Mouse (Mus musculus) hindlimb bud, embryonic 11.5 days (tissue): ENCODE measurements around the gene Usp2.

ENCODE experiments used
- DNase-seq: peaks from one replicate; pipeline ENCODE4 v3.0.0-alpha.2; 2012; ENCODE audit warnings: low read depth, low spot score; ENCODE audit errors: extremely low spot score

Usp2 gene

GRCm38 (mm10) chr9:44045884-44046272 lies 20.9 kb upstream of the Usp2 start:
- no peak for DNase-seq

DNA sequence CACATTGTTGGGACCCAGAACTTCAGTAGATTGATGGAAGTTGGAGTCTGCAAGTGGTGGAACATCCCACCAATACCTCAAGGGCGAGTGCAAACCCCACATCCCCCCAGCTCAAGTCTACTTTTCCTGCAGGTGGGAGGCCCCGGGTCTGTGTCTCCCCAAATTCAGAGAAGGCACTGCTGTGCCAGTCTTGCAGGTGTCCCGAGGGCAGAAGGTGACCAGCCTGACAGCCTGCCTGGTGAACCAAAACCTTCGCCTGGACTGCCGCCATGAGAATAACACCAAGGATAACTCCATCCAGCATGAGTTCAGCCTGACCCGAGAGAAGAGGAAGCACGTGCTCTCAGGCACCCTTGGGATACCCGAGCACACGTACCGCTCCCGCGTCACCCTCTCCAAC lies 20.4 kb upstream of the Usp2 start:
- no peak for DNase-seq

GRCm38 (mm10) chr9:44047071-44047470 lies 19.8 kb upstream of the Usp2 start:
- no peak for DNase-seq

- no peak for DNase-seq
These were observed 19.0 kb upstream of the Usp2 start for GRCm38 (mm10) chr9:44047571-44048490.

GRCm38 (mm10) chr9:44048541-44049380 lies 18.1 kb upstream of the Usp2 start:
- DNase-seq: no peak

GRCm38 (mm10) chr9:44049381-44050165 lies 17.2 kb upstream of the Usp2 start:
- DNase-seq: no peak

GRCm38 (mm10) chr9:44052855-44053254 lies 14.0 kb upstream of the Usp2 start:
- DNase-seq: no peak

GRCm38 (mm10) chr9:44053936-44054335 lies 12.9 kb upstream of the Usp2 start:
- no peak for DNase-seq

- DNase-seq: no peak
These were observed 8.2 kb upstream of the Usp2 start for GRCm38 (mm10) chr9:44058606-44059005.

GRCm38 (mm10) chr9:44065177-44065576 lies 1.6 kb upstream of the Usp2 start:
- DNase-seq: no peak

DNA sequence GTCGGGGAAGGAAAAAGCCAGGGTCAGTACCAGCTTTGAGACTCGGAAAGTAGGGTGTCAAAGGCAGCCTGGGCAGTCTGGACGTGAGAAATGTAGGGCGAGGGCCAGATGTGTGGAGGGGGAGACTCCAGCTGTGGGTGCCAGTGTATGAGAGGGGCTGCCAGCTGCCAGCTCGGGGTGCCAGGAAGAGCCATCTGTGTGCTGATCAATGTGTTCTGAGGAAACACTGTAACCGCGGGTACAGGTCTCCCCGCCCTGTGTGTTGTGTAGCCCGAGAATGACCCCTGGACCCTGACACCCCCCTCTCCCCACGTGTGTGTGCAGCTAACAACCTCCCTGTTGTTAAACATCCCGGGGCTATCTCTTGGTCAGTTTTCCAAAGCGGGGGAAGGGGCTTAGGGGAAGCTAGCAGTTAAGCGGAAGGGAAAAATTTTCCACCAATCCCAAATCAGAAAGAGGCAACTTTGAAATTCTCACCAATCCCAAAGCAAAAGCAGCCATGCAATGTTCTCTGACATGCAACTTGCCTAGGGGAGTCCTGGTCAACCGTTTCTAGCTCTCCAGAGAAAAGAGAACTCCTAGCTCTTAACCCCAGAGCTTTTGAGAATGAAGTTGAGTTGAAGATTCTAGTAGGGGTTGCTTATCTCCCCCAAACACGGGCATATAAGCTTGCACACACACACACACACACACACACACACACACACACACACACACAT lies 579 bp downstream of the Usp2 start:
- DNase-seq: no peak

DNA sequence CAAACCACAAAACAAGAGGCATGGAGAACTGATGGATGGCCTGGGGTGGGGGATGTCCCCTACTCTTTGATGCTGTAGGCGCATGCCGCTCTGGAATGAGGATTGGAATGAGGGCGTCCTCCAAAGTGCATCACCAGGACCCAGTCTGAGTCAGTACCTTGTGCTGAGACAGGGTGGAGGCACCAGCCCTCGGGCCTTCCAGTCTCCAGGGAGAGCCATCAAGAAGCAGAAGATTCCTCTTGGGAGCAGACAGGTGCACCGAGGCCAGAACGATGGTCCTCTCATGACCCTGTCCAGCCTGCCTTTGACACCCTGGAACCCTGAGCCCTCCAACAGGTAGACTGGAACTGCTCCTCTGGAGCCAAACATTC lies 1.1 kb downstream of the Usp2 start:
- DNase-seq: no peak

DNA sequence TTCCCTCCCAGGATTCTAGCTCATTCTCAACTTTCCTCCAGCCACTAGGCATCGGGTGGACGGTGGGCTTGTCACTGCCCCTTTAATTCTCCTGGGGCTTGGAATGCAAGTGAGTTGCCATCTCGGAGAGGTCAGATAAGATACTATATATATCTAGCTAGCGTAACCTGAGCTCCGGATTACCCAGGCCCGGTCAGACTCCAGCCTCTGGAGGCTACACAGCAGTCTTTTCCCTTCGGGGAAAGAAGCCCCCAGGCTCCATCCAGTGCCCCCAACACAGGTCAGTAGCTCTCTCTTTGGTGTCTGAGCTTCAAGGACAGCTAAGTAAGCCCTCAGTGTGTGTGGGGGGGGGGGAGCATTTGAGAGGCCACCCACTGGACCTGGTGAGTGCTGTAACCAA lies 2.4 kb downstream of the Usp2 start:
- DNase-seq: no peak

- DNase-seq: no peak
These were observed 3.5 kb downstream of the Usp2 start for GRCm38 (mm10) chr9:44070113-44070843.

- DNase-seq: no peak
These were observed 4.0 kb downstream of the Usp2 start for GRCm38 (mm10) chr9:44070844-44071231.

DNA sequence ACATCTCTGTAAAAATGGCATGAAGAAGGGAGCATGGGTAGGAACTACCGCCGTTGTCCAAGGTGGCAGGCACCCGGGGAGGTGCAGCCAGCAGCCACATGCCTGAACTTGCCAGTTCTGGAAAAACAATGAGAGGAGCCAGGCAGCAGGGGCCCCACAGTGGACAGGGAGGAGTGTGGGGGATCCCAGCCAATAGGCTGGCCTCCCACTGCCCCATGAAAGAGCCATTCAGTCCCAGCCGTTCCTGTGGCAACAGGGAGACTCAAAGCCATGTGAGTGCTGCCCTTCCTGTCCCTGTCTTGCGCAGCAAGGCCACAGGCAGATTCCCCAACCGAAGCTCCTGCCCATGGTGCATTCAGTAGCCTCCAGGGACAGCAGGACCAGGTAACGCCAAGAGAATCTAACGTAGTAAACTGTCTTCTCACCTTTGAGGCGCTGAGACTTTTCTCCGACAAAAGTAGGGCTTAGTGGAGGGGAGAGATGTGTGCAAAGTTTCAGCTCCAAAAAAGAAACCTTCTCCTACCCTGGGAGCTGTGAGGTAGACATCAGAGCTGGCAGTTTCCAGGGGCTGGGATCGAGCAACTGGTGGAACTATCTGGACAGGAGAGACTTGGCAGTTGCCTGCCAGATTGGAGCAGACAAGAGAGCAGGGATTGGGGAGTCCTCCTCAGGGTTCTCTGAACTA lies 5.2 kb downstream of the Usp2 start:
- no peak for DNase-seq

DNA sequence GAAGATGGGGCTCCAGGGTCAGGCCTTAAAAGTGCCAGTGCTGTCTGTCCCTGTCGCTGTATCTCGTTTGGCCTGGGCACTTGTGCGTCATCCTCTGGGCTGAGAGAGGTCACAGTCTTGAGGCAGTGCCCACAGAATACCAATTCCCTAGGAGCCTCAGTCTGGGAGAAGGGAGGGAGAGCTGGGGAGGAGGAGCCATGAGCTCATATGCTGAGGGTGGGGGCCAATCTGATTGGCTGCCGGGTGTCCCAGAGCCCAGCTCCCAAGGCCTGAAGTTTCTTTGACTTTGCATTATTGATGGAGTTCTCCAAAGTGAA lies 5.7 kb downstream of the Usp2 start:
- no peak for DNase-seq

DNA sequence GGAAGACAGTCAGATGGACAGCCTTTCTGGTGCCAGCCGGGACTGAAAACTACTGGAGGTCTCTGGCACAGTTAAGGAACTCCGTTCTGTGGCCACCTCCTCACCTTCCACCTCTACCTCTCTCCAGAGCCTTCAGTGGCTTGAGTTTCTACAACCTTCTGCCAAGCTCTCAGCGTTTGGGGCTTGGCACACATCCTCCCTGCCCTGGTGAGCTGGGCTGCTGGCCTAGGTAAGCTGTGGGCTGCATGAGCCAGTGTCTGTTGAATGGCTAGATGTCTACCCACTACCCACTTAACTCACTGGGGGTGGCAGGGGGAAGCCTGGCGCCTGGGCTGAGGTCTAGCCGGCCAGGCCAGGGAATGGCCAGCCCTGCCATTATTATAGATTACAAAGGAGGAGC lies 6.3 kb downstream of the Usp2 start:
- DNase-seq: no peak

GRCm38 (mm10) chr9:44074395-44075275 lies 7.8 kb downstream of the Usp2 start:
- no peak for DNase-seq
